Mouse (Mus musculus) CH12F3 (cell line): ENCODE data around the gene Xrcc4.
"Not testable (repeated sequence)": the region's sequence is repeated elsewhere in the genome, so short reads cannot be mapped to it uniquely, and the experiment has no call there.

ENCODE experiments used
- in situ Hi-C: fragments of 300-500 bp; cut with MboI; formaldehyde crosslinking; loops from 2 replicates; pipeline ENCODE4 v1.14.3; 2020; ENCODE audit warnings: low sequenced_read_pairs

The Xrcc4 gene

DNA sequence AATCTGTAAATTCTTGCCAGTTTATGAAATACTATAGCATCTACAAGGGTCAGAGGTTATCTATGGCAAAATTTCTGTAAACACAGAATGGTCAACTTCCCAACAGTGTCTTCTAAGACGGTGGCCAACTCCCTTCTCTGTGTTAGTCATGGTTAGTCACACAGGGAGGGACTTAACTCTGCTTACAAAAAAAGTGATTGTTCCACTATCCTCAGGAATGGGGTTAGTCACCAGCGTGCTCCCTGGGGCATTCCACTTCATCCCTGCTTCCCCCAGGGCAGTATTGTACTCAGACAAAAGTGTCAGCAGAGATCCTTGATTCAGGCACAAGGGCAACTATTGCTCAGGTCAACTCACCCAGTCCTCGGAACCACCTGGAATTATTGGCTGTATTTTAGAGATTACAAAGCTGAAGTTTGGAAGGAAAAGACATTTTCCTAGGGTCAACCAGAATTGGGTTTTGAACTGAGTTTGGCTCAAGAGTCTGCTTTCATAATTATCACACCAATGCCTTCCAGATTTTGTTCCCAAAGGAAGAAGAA, 260.9 kb downstream of the Xrcc4 start:
- in situ Hi-C loops, result no loop called here

DNA sequence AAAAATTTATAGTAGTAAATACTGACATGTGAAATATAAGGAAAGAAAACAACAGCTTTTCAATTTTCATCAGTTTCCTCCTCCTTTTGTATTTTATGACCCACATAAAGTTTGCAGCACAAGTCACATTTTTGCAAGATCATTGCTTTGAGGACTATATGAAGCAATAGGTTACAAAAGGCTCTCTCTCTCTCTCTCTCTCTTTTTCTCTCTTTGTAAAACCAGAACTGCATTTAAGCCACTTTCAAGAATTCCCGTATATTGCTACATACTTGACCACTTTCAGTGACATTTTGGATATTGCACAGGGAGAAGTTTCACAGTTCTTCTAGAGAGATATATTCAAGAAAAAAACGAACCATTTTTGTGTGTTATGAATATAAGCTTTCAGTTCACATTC, 261.6 kb downstream of the Xrcc4 start:
- in situ Hi-C loops, result no loop called here

DNA sequence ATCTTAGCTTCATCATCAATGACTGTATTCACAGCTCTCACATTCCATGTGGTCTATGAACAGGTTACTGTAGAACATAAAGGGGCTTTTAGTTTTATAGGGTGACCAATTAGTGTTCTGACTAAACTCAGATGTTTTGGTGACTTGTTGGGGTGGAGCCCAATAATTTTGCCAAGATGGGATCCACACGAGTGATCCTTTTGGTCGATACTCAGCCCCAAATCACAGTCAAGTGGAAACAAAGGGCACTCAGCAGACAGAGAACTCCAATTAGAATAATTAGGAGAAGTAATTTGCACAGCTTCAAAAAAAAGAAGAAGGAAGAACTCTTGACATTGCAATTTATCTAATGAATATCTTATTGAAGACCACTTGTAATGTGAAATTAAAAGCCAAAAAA, 274.9 kb downstream of the Xrcc4 start:
- in situ Hi-C loops, result no loop called here

DNA sequence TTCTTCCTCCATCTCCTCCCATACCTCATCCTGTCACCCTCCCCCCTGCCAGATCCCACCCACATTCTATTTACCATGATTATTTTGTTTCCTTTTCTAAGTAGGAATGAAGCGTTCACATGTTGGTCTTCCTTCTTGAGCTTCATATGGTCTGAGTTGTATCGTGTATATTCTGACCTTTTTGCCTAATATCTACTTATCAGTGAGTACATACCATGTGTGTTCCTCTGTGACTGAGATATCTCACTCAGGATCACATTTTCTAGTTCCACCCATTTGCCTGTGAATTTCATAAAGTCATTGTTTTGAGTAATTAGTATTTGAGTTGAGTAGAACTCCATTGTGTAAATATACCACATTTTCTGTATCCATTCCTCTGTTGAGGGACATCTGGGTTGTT, 277.2 kb downstream of the Xrcc4 start:
- in situ Hi-C loops, result no loop called here

DNA sequence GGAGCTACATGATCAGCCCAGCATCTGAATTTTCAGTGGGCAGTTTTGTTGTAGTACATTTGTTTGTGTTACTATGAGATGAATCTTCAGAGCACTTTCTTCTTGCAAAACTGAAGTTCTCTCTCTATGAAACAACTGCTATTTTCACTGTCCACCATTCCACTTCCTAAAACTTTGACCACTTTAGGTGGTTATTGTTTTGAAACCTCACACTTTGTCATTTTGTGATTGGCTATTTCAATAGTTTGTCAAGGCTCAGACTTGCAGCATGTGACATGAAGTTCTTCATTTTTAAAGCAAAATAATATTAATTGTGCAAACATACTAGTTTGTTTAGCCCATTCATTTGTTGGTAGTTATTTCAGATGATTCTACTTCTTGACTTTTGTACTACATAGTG, 280.4 kb downstream of the Xrcc4 start:
- in situ Hi-C loops, result no loop called here

DNA sequence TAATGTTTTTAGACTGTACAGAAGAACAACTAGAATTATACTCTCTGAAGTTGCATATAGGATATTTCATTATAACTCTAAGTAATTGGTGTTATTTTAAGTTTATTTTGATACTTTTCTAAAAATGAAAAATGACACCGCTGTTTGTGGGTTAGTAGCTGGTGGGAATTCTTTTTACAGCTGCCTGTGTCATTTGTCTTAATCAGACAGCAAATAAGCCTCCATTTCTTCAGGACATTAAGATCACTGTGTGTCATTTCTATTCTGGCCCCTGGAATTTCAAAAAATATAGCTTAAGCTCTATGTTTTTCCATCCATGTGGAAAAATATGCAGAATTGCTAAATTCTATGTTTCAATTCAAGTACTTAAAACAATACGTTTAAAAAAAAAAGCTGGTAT, 287.5 kb downstream of the Xrcc4 start:
- in situ Hi-C loops, result no loop called here

DNA sequence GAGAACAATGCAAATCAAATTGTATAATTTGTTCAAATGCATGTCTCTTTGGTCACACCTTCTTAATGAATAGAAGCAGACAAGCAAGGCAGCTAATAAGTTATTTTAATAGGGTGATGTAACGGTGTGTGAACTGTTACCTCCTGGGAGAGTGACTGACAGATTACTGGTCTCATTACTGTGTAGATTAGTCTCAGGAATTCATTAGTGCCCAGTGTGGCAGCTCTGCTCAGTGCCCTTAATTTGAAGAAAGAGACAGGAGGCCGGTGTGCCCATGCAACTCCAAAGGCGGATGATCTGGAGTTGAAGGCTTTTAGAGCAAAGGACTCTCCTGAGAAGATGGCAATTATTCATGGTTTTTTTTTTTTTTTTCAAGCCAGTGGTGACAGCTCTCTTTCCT, 291.7 kb downstream of the Xrcc4 start:
- in situ Hi-C loops, result no loop called here

DNA sequence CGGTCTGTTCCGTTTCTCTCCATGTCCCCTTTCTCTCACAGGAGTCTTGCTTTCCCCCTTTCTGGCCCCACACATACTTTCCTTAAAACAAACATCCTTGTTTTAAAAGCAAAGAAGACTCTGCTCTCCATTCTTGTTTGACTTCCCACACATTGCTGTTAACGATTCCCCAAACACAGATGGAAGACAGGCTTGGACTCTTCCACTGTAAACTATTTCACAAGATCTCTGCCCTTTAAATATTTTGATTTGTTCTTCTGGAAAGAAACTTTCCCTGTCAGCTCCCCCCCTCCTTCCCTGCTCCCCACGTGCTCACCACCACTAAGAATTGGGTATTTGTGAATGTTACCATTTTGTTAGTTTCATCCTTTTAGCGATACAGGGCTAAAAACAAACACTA, 297.9 kb downstream of the Xrcc4 start:
- in situ Hi-C loops, result no loop called here

DNA sequence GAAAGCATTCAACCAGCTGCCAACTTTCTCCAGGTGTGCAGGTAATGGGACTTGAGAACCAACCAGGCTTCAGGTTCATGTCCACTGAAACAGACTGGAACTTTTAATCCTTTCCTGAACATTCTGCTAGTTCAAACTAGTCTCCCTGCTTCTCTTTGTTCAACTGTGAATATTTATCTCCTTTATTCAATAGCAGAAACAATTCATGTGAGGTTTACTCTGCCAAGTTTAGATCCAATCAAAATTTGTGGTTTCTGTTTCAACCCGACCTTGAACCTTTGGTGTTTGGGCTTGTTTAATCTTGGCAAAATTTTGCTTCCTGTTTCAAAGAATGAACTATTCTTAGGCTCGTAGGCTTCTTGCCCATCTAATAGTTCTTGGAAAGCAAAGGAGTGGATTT, 306.5 kb downstream of the Xrcc4 start:
- in situ Hi-C loops, result no loop called here

DNA sequence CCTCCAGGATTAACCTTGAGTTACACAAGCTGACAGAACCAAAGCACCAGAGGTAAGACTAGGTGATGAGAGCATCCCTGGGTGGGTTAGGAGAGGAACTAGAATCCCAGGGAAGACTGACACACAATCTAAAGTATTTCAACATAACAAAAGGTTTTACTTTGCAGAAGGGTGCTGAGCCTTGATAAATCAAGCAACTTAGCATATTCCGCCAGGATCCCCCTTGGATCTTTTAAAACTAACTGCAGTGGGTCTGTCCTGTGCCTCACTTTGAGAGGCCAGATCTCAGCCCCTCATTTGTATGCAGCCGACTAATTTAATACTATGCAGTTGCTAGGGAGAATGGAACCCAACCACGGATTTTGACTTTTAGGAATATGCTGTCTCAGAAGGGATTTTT, 309.1 kb downstream of the Xrcc4 start:
- in situ Hi-C loops, result no loop called here

DNA sequence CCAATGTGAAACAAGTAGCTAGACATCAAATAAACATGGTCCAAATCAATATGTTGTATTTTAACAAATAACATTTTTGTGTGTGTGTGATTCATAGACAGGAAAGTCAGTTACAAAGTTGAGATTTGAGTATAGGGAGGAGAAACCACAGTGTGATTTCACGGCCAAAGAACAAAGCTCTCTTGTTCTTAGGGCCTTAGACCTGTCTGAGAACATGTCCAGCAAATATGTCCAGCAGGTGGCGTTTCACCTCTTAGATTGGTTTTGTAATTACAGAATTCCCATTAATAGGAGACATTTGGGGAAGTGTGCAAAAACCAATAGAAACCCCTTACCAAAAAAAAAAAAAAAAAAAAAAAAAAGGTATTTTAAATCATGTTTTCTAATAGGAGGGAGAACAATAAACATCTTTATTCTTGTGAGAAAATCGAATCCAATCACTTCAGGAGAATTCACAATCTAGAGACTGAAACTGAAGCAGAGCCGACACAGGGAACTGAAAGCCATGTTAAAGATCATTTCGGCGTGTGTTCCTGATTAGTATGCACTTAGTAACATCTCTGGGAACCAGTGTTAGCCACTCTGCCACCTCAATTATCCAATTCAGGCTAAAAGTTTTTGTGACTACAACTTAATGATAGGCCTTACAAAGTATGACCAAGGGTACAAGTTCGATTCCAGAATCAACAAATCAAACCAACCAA, 310.0 kb downstream of the Xrcc4 start:
- in situ Hi-C loops, result no loop called here

DNA sequence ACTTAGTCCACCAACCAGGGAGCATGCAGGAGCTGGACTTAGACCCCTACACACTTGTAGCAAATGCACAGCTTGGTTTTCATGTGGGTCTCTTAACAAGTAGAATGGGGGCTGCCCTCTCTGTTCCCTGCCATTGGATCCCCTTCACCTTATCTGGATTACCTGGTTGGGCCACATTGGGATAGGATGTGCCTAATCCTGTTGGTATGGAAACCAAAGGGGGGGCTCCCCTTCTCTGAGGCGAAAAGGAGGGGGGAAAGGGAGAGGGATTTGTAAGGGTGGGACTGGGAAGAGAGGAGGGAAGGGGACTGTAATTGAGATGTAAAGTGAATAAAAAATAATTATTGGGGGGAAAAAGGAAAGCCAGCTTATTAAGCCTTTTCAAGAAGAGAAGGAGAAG, 311.6 kb downstream of the Xrcc4 start:
- in situ Hi-C loops, result no loop called here

DNA sequence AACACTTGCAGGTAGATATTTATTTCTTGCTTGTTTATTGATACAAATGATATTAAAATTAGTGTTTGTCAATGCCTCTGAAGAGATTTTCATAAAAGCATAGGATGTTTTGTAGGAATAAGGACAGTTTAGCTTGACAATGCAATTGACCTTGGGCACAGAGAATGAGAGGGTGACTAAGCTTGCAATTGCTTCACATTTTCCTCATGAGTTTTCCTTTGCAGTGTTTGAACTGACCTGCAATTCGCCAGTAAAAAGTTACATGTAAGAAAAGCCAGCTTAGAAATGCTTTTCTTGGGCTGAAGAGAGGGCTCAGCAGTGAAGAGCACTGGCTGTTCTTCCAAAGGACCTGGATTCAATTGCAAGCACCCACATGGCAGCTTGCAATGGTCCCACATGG, 312.3 kb downstream of the Xrcc4 start:
- in situ Hi-C loops, result no loop called here

DNA sequence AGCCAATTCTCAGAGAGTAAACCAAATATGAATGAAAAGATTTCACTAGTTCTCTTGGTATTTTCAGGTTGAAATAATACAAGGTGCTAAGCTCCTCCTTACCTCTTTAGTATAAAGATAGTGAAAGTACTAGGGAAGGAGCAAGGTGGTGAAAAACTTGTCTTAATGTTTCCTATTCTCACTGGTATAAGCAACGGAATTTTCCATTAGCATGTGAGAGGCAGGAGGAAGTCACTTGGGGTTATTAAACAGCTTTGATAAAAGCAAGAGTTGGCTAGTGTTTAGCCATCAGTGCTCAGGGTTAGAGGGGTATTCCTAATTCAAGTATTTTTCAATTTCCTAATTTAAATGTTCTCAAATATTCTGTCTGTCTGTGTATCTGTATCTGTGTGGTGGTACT, 322.9 kb downstream of the Xrcc4 start:
- in situ Hi-C loops, result no loop called here

DNA sequence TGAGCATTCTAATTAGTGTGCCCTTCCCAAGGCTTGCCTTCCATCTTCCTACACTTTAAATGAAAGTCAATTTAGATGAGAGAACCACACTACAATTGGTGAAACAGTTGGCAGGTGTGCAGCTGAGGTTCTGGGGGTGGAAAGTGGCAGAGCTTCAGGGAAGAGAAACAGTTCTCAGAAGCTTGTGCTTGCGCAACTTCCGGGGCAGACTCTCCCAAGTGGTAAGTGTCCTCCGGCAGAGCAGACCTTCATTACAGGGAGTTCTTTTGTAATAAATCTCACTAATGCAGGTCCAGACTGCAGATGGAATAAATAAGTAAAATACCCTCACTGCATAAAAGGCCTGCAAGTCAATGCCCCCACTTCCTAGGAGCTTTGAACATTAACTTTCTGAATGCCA, 323.4 kb downstream of the Xrcc4 start:
- in situ Hi-C loops, result no loop called here

DNA sequence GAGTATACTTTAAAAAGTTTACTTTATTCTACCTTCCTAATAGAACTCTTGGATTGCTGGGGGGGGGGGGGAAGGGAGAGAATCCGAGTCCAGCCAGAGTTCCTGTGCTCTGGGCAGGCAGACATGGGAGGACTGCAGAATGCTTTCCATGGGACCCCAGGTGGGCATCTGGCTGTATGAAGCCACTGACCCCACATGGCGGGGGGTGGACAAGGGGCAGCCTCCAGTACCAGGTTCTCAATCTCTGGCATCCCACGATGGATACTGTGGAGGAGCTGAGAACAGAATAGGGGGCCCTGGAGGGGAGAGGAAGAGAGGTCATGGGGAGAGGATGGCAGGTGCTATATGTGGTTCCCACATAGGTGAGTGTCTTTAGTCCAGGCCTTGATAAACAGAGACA, 327.1 kb downstream of the Xrcc4 start:
- in situ Hi-C loops, result no loop called here

DNA sequence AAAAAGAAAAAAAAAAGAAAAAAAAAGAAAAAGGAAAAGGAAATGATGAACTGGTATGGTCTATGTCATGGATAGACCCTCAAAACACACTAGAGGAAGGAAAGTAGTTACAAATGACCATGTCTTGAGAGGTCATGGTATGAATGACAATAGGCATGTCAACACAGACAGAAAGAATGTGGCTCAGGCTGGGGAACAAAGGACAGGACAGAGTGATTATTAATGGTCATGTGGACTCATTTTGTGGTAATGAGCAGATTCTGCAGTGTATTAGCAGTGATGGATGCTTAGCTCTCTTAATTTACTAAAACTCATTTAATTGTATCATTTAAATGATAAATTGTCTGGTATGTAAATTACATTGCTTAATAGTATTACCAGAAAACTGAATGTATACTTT, 333.1 kb downstream of the Xrcc4 start:
- in situ Hi-C loops, result no loop called here

DNA sequence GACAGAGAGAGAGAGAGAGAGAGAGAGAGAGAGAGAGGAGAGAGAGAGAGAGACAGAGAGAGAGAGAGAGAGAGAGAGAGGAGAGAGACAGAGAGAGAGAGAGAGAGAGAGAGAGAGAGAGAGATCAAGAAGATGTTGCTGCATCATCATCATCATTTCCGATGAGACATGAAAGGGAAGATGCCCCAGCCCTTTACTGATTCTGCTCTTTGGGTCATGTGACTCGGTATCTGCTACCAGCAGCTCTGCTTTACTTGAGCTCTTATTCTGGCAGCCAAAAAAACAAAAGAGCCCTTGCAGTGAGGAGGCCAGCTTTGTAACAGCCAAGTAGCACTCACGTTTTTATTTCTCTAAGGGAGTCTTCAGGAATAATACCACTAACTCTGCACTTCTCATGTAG, 338.8 kb downstream of the Xrcc4 start:
- in situ Hi-C loops, result not testable (repeated sequence)

DNA sequence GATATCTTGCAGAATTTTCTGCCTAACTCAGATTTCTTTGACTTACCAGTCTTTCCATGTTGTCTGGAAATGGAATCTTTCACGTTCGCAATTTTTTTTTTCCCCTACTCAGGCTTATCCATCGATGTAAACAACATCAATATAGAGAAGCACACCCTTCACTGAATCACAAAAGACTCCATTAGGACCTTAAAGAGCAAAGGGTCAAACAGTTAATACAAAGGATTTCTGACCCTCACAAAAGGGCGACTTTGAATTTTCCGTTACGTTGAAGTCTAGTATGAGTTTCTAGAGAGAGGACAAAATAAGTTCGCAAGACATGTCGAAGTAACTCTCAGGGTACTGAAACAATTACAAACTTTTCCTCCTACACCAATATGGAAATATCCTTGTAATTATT, 346.2 kb downstream of the Xrcc4 start:
- in situ Hi-C loops, result no loop called here

DNA sequence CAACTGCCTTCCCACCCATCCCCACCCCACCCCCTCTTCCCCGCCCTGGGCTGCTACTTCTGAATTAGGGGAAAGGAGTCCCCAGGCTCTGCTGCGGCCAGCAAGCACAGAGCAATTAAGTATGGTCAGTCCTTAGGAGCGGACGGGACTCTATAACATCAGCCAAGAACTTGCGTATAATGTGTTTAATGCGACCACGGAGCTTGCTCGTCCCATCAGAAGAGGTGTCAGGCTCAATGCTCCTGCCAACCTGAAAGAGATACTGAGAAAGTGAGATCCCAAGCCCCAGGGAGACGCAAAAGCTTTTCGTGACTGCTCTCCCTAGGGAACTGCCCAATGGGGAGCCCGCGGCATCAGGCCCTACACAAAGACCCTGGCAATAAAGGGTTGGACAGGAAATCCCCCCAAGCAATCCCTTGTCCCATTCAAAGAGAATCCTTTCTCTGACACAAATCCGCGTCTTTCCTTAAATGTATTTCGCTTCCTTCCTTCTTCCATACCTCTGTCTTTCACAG, 346.7 kb downstream of the Xrcc4 start:
- in situ Hi-C loops, result no loop called here

DNA sequence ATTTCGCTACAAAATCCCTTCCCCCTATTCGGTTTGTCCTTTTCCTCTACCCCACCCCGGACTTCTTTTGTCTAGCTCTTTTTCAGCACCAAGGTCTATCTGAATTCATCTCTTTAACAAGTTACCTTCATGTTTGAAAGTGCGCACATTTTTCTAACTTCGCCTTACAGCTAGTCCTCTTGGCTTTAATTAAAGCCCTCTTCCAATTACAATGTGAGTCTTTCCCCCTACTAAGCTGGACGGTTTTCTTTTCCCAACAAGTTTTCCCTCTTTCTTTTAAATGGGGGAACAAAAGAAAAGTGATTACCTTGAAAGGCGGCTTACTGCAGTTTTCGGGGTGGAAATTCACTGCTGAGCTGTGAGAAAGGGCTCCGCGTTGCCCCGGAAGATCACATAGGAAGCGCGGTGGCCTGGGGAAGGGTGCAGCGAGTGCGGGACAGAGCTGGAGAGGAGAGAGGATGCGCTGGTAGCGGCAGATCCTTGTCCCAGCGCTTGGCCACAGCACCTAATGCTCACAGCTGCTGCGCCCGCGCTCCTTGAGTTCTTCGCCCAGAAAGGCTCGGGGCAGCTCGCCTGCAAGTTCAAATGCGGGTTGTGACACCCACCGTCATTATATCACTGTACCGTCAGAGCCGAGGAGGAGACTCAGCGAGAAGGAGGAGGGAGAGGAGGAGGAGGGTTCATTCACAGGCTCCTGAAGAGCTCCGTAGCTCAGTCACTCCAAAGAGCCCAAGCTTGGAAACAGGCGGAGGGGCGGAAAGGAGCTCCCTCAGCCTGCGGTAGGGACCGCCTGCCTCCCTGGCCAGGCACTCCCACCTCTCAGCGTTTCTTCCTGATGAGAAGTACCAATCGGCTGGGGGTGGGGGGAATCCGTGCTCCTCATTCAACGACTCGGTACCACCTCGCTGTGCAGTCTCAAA, 347.4 kb downstream of the Xrcc4 start, which contains the start of gene Vcan:
Vcan (minus strand) TSS at position 744 of the 920 bp plus-strand sequence.
- in situ Hi-C loops, result no loop called here

DNA sequence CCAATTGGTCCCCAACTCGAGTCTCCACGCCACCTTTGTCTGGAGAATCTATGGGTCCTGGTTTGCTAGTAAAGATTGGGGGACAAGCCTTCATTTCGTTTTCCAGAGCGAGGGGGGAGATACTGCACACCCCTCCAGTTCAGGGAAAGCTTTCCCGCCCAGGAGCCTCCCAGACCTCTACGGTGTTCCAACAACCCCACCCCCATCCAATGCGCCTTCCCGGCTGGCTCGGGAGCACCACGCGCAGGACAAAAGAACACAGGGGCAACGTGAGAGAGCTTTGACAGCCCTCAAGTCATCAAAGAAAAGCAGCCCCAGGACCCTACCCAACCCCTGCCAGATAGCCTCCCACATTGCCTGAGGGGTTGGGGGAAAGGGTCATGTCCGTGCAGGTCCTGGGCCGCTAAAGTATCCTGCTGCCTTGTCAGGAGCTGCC, 348.3 kb downstream of the Xrcc4 start:
- in situ Hi-C loops, result no loop called here
